Comparison of ENCODE assay signal across 13 mouse cellular contexts in genomic region chr4:145300210-145300927, GRCm38 (mm10). TPM values are rescaled to one million over a fixed set of nuclear protein-coding genes. Genes with fewer than 3 reads are reported as not detected.
DNase-seq lines count a peak whose midpoint lies in the region; ATAC-seq and TF ChIP-seq lines count a peak whose summit lies in the region.
"Had no signal": no experiment of that assay in that cellular context is flagged by ENCODE, and none has a peak within 500 bp of the region (broad histone marks: within the 10 kb centered on the region; RNA-seq: fewer than 3 reads in every experiment).

No protein-coding gene starts in this region.

- peak overlapping the region; percentile 27; the same call in 1 of the 2 replicates for H3K4me2 ChIP-seq in liver, postnatal 0 days (ENCODE audit: low read depth, low read length)
- H3K4me2 ChIP-seq in heart, embryonic 12.5 days: no peak overlapping the region
- no peak overlapping the region for H3K4me2 ChIP-seq in forebrain, embryonic 14.5 days (ENCODE audit: low read length)

- H3K9ac ChIP-seq in liver, postnatal 0 days (replicated peaks): no peak overlapping the region
- H3K9ac ChIP-seq in heart, embryonic 12.5 days: no peak overlapping the region
- no peak overlapping the region for H3K9ac ChIP-seq in forebrain, embryonic 14.5 days (ENCODE audit: low read length)

- intact Hi-C loops in heart, postnatal 10 days (cut with DNase I): no loop called here

- no peaks in the 10 kb centered on the region for H3K36me3 ChIP-seq in liver, postnatal 0 days (replicated peaks; ENCODE audit: insufficient read depth, low read length)
- no peaks in the 10 kb centered on the region for H3K36me3 ChIP-seq in heart, embryonic 12.5 days
- H3K36me3 ChIP-seq in forebrain, embryonic 14.5 days (ENCODE audit: control insufficient read depth, insufficient read depth, low read length): no peaks in the 10 kb centered on the region
- H3K36me3 ChIP-seq: hindbrain, embryonic 10.5 days; midbrain, embryonic 10.5 days had no signal

- H3K4me3 ChIP-seq in liver, postnatal 0 days (ENCODE audit: low read depth, low read length): no peak overlapping the region
- no peak overlapping the region for H3K4me3 ChIP-seq in heart, embryonic 12.5 days
- no peak overlapping the region for H3K4me3 ChIP-seq in forebrain, embryonic 14.5 days (ENCODE audit: low read depth, low read length)
- H3K4me3 ChIP-seq: hindbrain, embryonic 10.5 days; left cerebral cortex, adult 2 months; midbrain, embryonic 10.5 days had no signal

- no peak for TF ChIP-seq CTCF in liver, postnatal 0 days (IDR thresholded peaks at IDR 0.05; ENCODE audit: low read depth)

- peak; percentile 79 to 80 for DNase-seq in B cell, adult 2 months
- peak; percentile 54 for DNase-seq in T-cell, adult 2 months (ENCODE audit: low spot score)
- DNase-seq in liver, postnatal 0 days: peak; percentile 43
- peak; percentile 25 to 30 for DNase-seq in spleen, postnatal 14 days (ENCODE audit: low spot score in 2 of 2)
- no peak for DNase-seq in heart, postnatal 10 days
- DNase-seq in forebrain, embryonic 14.5 days (ENCODE audit: low spot score): no peak
- DNase-seq in adrenal gland, postnatal 10 days: no peak
- DNase-seq: cerebellum, adult 11-12 months; right cerebral cortex, postnatal 14 days had no signal

- ATAC-seq in liver, postnatal 0 days: peak; percentile 66
- no peak for ATAC-seq in heart, embryonic 12.5 days (ENCODE audit: insufficient number of reproducible peaks, low FRiP score)
- ATAC-seq in forebrain, embryonic 14.5 days: no peak

- no peaks in the 10 kb centered on the region for H3K9me3 ChIP-seq in liver, postnatal 0 days (ENCODE audit: low read length)
- no peaks in the 10 kb centered on the region for H3K9me3 ChIP-seq in heart, embryonic 12.5 days (replicated peaks)
- H3K9me3 ChIP-seq in forebrain, embryonic 14.5 days (replicated peaks; ENCODE audit: control insufficient read depth, low read length): no peaks in the 10 kb centered on the region
- H3K9me3 ChIP-seq: hindbrain, embryonic 10.5 days; midbrain, embryonic 10.5 days had no signal

- TF ChIP-seq EP300 in liver, postnatal 0 days (IDR thresholded peaks at IDR 0.05; ENCODE audit: low read depth): no peak

- 12% methylated on average over 11 of the region's 12 CpGs for WGBS in liver, postnatal 0 days (ENCODE audit: insufficient replicate concordance)
- WGBS in heart, embryonic 12.5 days: 41% methylated on average over 12 of the region's 12 CpGs
- WGBS in forebrain, embryonic 14.5 days: 75% methylated on average over 12 of the region's 12 CpGs

- H3K4me1 ChIP-seq in liver, postnatal 0 days (ENCODE audit: insufficient read depth): peaks cover 3% of the 10 kb centered on the region; the same call in 1 of the 2 replicates
- H3K4me1 ChIP-seq in heart, embryonic 12.5 days (replicated peaks): no peaks in the 10 kb centered on the region
- no peaks in the 10 kb centered on the region for H3K4me1 ChIP-seq in forebrain, embryonic 14.5 days (ENCODE audit: control insufficient read depth, insufficient read depth, low read length)
- H3K4me1 ChIP-seq: midbrain, embryonic 10.5 days had no signal

- H3K27ac ChIP-seq in liver, postnatal 0 days (ENCODE audit: low read depth): no peak overlapping the region
- H3K27ac ChIP-seq in heart, embryonic 12.5 days (ENCODE audit: poor library complexity, severe bottlenecking): no peak overlapping the region
- no peak overlapping the region for H3K27ac ChIP-seq in forebrain, embryonic 14.5 days (ENCODE audit: low read depth, low read length)
- H3K27ac ChIP-seq: hindbrain, embryonic 10.5 days; left cerebral cortex, adult 2 months; midbrain, embryonic 10.5 days had no signal

- H3K27me3 ChIP-seq in liver, postnatal 0 days (ENCODE audit: insufficient read depth, low read length): no peaks in the 10 kb centered on the region
- H3K27me3 ChIP-seq in heart, embryonic 12.5 days (replicated peaks): peaks cover 3% of the 10 kb centered on the region; the same call in 1 of the 2 replicates
- H3K27me3 ChIP-seq in forebrain, embryonic 14.5 days (replicated peaks; ENCODE audit: control insufficient read depth, insufficient read depth, low read length): no peaks in the 10 kb centered on the region

RNA-seq across cellular contexts. Expression of gene Tnfrsf8, which starts 14.6 kb away (rescaled TPM):
- 0.07 and 0.09 TPM in 2 replicates for polyA plus RNA-seq in liver, postnatal 0 days (2015; fragmentation: Nextera tagmentation; extraction: Ambion mirVana)
- total RNA-seq in heart, postnatal 10 days (2021): under 1 TPM; 0.15 to 0.26 TPM
- not detected in 2 replicates for polyA plus RNA-seq in heart, embryonic 12.5 days (2016; fragmentation: Nextera tagmentation; extraction: Ambion mirVana)
- 0.09 and 0.15 TPM in 2 replicates for polyA plus RNA-seq in forebrain, embryonic 14.5 days (2014; fragmentation: Nextera tagmentation; extraction: Ambion mirVana)
- under 1 TPM; 0.21 to 0.24 TPM for total RNA-seq in adrenal gland, postnatal 10 days (2021)
- polyA plus RNA-seq: midbrain, embryonic 10.5 days had no signal

RNA-seq across cellular contexts. Expression of gene Tnfrsf1b, which starts 53.7 kb away (rescaled TPM):
- polyA plus RNA-seq in liver, postnatal 0 days (2015; fragmentation: Nextera tagmentation; extraction: Ambion mirVana): 7.2 and 9.4 TPM in 2 replicates
- total RNA-seq in heart, postnatal 10 days (2021): 1 to 10 TPM; 5.3 to 7.2 TPM
- polyA plus RNA-seq in heart, embryonic 12.5 days (2016; fragmentation: Nextera tagmentation; extraction: Ambion mirVana): 3.8 and 4.1 TPM in 2 replicates
- 1.9 and 2.6 TPM in 2 replicates for polyA plus RNA-seq in forebrain, embryonic 14.5 days (2014; fragmentation: Nextera tagmentation; extraction: Ambion mirVana)
- total RNA-seq in adrenal gland, postnatal 10 days (2021): 10 to 100 TPM in 1 of 2 experiments, 1 to 10 TPM in 1; 8.3 to 10.3 TPM

Comparison
In these comparisons a context has a peak if more than half of its experiments do, and no peak if none do; other contexts are left out.
1. DNase-seq: peak in B cell, adult 2 months (2 of 2), T-cell, adult 2 months (single experiment), liver, postnatal 0 days (single experiment) and spleen, postnatal 14 days (2 of 2); none in heart, postnatal 10 days (0 of 2), forebrain, embryonic 14.5 days (single experiment) and adrenal gland, postnatal 10 days (single experiment).